Mouse (Mus musculus): ENCODE data around the gene Tbx5. TPM values are rescaled to one million over a fixed set of nuclear protein-coding genes. Genes with fewer than 3 reads are reported as not detected.

The Tbx5 gene
- total RNA-seq, 1 experiment = not detected

DNA sequence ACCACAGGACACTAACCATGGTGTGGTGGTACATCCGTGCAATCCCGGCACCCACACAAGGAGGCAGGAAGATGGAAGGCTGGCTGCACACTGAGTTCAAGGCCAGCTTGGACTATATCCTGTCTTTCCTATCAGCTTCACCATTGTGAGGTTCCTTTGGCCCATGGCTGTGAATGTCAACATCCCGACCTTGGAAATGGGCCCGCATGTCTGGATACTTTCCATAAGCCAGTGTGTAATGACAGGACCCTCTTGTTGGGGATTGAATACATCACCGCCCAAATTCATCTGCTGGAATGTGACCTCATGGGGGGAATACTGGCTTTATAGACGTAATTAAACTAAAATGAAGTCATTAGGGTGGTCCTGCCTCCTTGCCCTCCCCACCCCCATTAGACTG lies 12.0 kb upstream of the Tbx5 start:
- H3K36me3 ChIP-seq (ENCODE audit: control insufficient read depth, insufficient read depth, low read length, poor library complexity, severe bottlenecking) = no peaks in the 10 kb centered on the region
- DNase-seq (ENCODE audit: low read depth, low spot score) = no peak
- H3K9me3 ChIP-seq (ENCODE audit: control insufficient read depth, insufficient read depth, low read depth, low read length) = no peaks in the 10 kb centered on the region
- no peak overlapping the region for H3K4me3 ChIP-seq (ENCODE audit: insufficient read depth in 1 of 2, low read depth in 1 of 2, low read length in 2 of 2, poor library complexity in 1 of 2, severe bottlenecking in 1 of 2)
- in situ Hi-C loops (cut with MboI; ENCODE audit: low sequenced_read_pairs in 2 of 2, unreplicated experiment in 2 of 2) = no loop called here
- TF ChIP-seq MAFK (IDR thresholded peaks at IDR 0.05; ENCODE audit: insufficient read depth, low read depth, low read length) (no peak), ZC3H11A (IDR thresholded peaks at IDR 0.05; ENCODE audit: borderline replicate concordance, low read depth, low read length) (no peak), HCFC1 (IDR thresholded peaks at IDR 0.05; ENCODE audit: borderline replicate concordance, insufficient read depth, low read length) (no peak), ZNF384 (IDR thresholded peaks at IDR 0.05; ENCODE audit: low read depth, low read length) (no peak), CHD2 (IDR thresholded peaks at IDR 0.05; ENCODE audit: low read depth, low read length) (no peak)
- H3K9ac ChIP-seq (ENCODE audit: insufficient read depth, low read depth, low read length, poor library complexity, severe bottlenecking) = no peak overlapping the region
- H3K4me1 ChIP-seq (ENCODE audit: control insufficient read depth in 2 of 2, insufficient read depth in 2 of 2, low read length in 2 of 2, poor library complexity in 1 of 2) = no peaks in the 10 kb centered on the region
- H3K27ac ChIP-seq (ENCODE audit: insufficient read depth, low read depth, low read length, poor library complexity, severe bottlenecking) = no peak overlapping the region

- Histone ChIP-seq H3K36me3 (ENCODE audit: control insufficient read depth, insufficient read depth, low read length, poor library complexity, severe bottlenecking) (no peaks in the 10 kb centered on the region), H3K4me3 (ENCODE audit: insufficient read depth in 1 of 2, low read depth in 1 of 2, low read length in 2 of 2, poor library complexity in 1 of 2, severe bottlenecking in 1 of 2) (no peak overlapping the region), H3K9me3 (ENCODE audit: control insufficient read depth, insufficient read depth, low read depth, low read length) (no peaks in the 10 kb centered on the region), H3K27ac (ENCODE audit: insufficient read depth, low read depth, low read length, poor library complexity, severe bottlenecking) (no peak overlapping the region), H3K9ac (ENCODE audit: insufficient read depth, low read depth, low read length, poor library complexity, severe bottlenecking) (no peak overlapping the region), H3K4me1 (ENCODE audit: control insufficient read depth in 2 of 2, insufficient read depth in 2 of 2, low read length in 2 of 2, poor library complexity in 1 of 2) (no peaks in the 10 kb centered on the region)
- no peak for DNase-seq (ENCODE audit: low read depth, low spot score)
- in situ Hi-C loops (cut with MboI; ENCODE audit: low sequenced_read_pairs in 2 of 2, unreplicated experiment in 2 of 2) = no loop called here
- TF ChIP-seq ZNF384 (IDR thresholded peaks at IDR 0.05; ENCODE audit: low read depth, low read length) (no peak), CHD2 (IDR thresholded peaks at IDR 0.05; ENCODE audit: low read depth, low read length) (no peak), HCFC1 (IDR thresholded peaks at IDR 0.05; ENCODE audit: borderline replicate concordance, insufficient read depth, low read length) (no peak), MAFK (IDR thresholded peaks at IDR 0.05; ENCODE audit: insufficient read depth, low read depth, low read length) (no peak), ZC3H11A (IDR thresholded peaks at IDR 0.05; ENCODE audit: borderline replicate concordance, low read depth, low read length) (no peak)
Measured at GRCm38 (mm10) chr5:119821506-119821905, 11.0 kb upstream of the Tbx5 start.

DNA sequence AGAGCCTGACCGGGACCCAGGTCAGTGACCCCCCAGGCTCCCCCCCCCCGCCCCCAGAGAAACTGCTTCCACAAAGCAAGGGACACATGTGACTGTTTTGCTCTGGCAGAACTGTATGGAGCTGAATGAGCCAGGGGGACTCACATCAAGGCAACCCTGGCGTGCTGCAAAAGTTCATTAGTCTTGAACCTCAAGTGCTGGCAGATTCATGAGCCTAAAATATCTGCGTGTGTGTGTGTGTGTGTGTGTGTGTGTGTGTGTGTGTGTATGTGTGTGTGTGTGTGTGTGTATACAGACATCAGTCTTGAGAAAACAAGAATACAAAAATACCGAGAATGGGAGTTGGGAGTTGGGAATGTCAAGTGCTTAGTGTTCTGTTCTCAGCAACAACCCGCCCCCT lies 5.1 kb upstream of the Tbx5 start:
- Histone ChIP-seq H3K9me3 (ENCODE audit: control insufficient read depth, insufficient read depth, low read depth, low read length) (no peaks in the 10 kb centered on the region), H3K27ac (ENCODE audit: insufficient read depth, low read depth, low read length, poor library complexity, severe bottlenecking) (no peak overlapping the region), H3K4me1 (ENCODE audit: control insufficient read depth in 2 of 2, insufficient read depth in 2 of 2, low read length in 2 of 2, poor library complexity in 1 of 2) (peaks cover 0 to 2% of the 10 kb centered on the region in 2 experiments; a peak in 1 of 4 replicates), H3K9ac (ENCODE audit: insufficient read depth, low read depth, low read length, poor library complexity, severe bottlenecking) (no peak overlapping the region), H3K36me3 (ENCODE audit: control insufficient read depth, insufficient read depth, low read length, poor library complexity, severe bottlenecking) (no peaks in the 10 kb centered on the region), H3K4me3 (ENCODE audit: insufficient read depth in 1 of 2, low read depth in 1 of 2, low read length in 2 of 2, poor library complexity in 1 of 2, severe bottlenecking in 1 of 2) (no peak overlapping the region)
- TF ChIP-seq CHD2 (IDR thresholded peaks at IDR 0.05; ENCODE audit: low read depth, low read length) (no peak), ZC3H11A (IDR thresholded peaks at IDR 0.05; ENCODE audit: borderline replicate concordance, low read depth, low read length) (no peak), HCFC1 (IDR thresholded peaks at IDR 0.05; ENCODE audit: borderline replicate concordance, insufficient read depth, low read length) (no peak), MAFK (IDR thresholded peaks at IDR 0.05; ENCODE audit: insufficient read depth, low read depth, low read length) (no peak), ZNF384 (IDR thresholded peaks at IDR 0.05; ENCODE audit: low read depth, low read length) (no peak)
- DNase-seq (ENCODE audit: low read depth, low spot score) = no peak
- in situ Hi-C loops (cut with MboI; ENCODE audit: low sequenced_read_pairs in 2 of 2, unreplicated experiment in 2 of 2) = no loop called here

GRCm38 (mm10) chr5:119830611-119831010 lies 1.9 kb upstream of the Tbx5 start:
- no peak for DNase-seq (ENCODE audit: low read depth, low spot score)
- Histone ChIP-seq H3K27ac (ENCODE audit: insufficient read depth, low read depth, low read length, poor library complexity, severe bottlenecking) (no peak overlapping the region), H3K4me3 (ENCODE audit: insufficient read depth in 1 of 2, low read depth in 1 of 2, low read length in 2 of 2, poor library complexity in 1 of 2, severe bottlenecking in 1 of 2) (no peak overlapping the region), H3K4me1 (ENCODE audit: control insufficient read depth in 2 of 2, insufficient read depth in 2 of 2, low read length in 2 of 2, poor library complexity in 1 of 2) (peaks cover 0 to 2% of the 10 kb centered on the region in 2 experiments; a peak in 1 of 4 replicates), H3K9ac (ENCODE audit: insufficient read depth, low read depth, low read length, poor library complexity, severe bottlenecking) (no peak overlapping the region), H3K9me3 (ENCODE audit: control insufficient read depth, insufficient read depth, low read depth, low read length) (no peaks in the 10 kb centered on the region), H3K36me3 (ENCODE audit: control insufficient read depth, insufficient read depth, low read length, poor library complexity, severe bottlenecking) (no peaks in the 10 kb centered on the region)
- TF ChIP-seq ZC3H11A (IDR thresholded peaks at IDR 0.05; ENCODE audit: borderline replicate concordance, low read depth, low read length) (no peak), MAFK (IDR thresholded peaks at IDR 0.05; ENCODE audit: insufficient read depth, low read depth, low read length) (no peak), HCFC1 (IDR thresholded peaks at IDR 0.05; ENCODE audit: borderline replicate concordance, insufficient read depth, low read length) (no peak), CHD2 (IDR thresholded peaks at IDR 0.05; ENCODE audit: low read depth, low read length) (no peak), ZNF384 (IDR thresholded peaks at IDR 0.05; ENCODE audit: low read depth, low read length) (no peak)
- in situ Hi-C loops (cut with MboI; ENCODE audit: low sequenced_read_pairs in 2 of 2, unreplicated experiment in 2 of 2) = loop anchor here in 1 of 2 experiments (10.0 kb wide), 1 partner anchor 166 kb away; no protein-coding TSS in a partner anchor
